Mouse (Mus musculus): ENCODE data around the gene Nxph3.

The Nxph3 gene

DNA sequence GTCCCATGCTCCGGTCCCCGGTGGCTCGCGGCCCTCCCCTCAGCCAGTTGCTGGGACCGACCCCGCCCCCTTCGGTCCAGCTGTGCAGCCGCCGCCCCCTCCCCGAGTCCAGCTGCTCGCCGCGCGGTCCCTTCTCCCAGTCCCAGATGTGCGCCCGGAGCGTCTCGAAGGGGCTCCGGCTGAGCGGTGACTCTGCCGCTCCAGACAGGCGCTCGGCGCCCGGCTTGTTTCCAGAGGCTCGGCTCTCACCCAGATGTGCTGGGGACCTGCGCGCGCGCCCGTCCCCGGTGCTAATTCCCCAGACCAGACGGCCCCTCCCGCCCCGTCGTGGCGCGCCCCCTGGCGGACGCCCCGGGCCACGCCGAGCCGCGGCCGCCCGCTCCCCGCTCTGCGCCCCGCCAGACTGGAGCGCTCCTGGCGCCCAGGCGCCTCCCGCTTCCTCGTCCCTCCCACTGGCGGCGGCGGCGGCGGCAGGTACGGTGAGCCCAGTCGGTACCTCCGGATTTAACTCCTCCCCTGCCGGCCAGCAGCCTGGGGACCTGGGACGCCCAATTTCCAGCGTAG, at the start of gene Nxph3:
Gene Nxph3 (minus strand): TSS at position 273 of the 564 bp plus-strand sequence.
- peak; percentile 87 for DNase-seq

GRCm38 (mm10) chr11:95563849-95564248, 49.5 kb upstream of the Nxph3 start:
- DNase-seq, result no peak

DNA sequence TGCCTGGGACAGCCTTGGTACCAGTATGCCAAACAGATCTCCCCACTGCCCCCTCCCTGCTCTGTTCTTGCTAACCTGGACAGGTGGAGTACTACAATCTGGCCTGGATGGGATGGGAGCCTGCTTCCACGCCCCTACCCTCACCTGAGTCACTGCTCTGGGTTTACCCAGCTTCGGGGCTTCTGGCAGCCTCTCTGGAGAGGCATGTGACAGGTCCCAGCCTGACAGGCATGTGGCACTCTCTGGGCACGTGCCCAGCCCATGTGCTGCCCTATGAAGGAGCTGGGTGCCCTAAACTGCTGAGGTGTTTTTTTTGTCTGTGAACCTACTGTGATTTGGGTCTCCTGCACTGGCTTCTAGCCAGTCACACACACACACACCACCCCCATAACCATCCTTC, 46.4 kb upstream of the Nxph3 start:
- no peak for DNase-seq

- no peak for DNase-seq
Measured at GRCm38 (mm10) chr11:95559761-95560160, 45.4 kb upstream of the Nxph3 start.

GRCm38 (mm10) chr11:95557719-95558118, 43.3 kb upstream of the Nxph3 start:
- no peak for DNase-seq

DNA sequence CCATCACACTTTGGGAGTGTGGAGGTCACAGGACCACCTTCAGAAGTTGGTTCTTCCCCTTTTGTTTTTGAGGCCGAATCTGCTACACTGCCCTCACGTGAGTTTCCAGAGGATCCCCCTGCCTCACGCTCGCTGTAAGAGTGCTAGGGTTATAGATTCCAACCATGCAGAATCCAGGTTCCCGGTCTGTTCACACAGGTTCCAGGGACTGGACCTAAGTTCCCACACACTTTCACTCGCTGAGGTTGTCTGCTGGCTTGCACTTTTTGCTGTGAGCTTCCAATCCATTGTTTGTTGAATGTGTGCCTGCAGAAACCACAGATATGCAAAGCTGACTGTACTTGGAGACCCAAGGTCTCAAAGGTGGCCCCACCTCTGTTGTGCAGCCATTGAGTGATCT, 42.7 kb upstream of the Nxph3 start:
- no peak for DNase-seq

GRCm38 (mm10) chr11:95555279-95555678, 40.9 kb upstream of the Nxph3 start:
- no peak for DNase-seq

DNA sequence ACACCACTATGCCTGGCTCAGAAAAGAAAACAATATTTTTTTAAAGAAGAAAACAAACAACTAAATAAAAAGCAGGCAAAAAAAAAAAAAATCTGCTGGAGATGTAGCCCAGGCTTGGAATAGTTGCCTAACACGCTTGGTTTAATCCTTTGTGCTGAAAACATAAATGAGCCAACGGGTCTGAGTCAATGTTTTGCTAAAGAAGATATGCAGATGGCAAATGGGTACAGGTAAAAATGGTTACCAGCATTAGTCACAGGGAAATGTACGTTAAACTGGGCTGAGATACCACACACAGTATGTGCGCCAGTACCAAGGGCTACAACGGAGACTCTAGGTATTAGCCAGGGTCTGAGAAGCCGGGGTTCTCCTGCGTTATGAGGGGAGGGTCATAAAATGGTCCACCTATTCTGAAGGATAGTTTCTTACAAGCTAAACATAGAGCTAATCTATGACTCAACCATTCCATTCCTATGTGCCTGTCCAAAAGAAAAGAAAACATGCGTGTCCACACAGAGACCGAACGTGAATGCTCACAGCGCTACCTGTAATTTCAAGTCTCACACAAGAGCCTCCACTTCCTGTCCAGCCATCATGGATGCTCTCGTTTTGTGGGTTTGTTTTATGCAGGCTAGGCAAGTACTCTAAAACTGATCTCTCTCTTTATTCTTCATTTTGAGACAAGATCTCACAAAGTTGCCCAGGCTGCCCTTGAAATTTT, 36.1 kb upstream of the Nxph3 start:
- no peak for DNase-seq

- DNase-seq, result no peak
Measured at GRCm38 (mm10) chr11:95546021-95546782, 31.8 kb upstream of the Nxph3 start.

DNA sequence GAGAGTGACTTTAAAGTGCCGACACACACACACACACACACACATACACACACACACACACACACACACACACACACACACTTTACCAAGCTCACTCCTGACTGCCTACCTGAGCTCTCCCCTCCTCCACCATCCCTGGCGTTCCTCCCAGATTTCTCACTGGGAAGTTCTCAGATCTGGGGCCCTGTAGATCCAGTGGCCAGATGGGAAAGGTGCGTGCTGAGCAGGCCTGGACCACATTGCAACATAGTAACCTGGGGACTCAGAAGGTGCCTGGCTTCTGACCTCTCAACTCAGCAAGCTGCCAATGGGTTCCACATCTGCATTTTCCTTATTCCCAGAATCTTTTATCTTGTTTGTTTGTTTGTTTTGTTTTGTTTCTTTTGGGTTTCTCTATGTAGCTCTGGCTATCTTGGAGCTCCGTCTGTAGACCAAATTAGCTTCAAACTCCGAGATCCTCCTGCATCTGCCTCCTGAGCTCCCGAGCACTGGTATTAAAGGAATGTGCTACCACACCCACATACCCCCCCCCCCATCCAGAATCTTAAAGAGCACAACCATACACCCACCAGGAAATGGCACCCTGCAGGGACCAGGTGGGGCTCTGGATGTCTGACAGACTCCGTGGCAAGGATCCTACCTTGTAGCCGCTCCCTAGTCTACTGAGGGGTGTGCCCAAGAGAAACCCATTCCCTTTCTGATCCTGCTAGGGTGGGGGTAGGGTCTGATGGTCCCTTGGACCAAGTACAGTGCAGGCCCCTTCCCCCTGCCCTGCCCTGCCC, 30.4 kb upstream of the Nxph3 start:
- DNase-seq, result no peak

DNA sequence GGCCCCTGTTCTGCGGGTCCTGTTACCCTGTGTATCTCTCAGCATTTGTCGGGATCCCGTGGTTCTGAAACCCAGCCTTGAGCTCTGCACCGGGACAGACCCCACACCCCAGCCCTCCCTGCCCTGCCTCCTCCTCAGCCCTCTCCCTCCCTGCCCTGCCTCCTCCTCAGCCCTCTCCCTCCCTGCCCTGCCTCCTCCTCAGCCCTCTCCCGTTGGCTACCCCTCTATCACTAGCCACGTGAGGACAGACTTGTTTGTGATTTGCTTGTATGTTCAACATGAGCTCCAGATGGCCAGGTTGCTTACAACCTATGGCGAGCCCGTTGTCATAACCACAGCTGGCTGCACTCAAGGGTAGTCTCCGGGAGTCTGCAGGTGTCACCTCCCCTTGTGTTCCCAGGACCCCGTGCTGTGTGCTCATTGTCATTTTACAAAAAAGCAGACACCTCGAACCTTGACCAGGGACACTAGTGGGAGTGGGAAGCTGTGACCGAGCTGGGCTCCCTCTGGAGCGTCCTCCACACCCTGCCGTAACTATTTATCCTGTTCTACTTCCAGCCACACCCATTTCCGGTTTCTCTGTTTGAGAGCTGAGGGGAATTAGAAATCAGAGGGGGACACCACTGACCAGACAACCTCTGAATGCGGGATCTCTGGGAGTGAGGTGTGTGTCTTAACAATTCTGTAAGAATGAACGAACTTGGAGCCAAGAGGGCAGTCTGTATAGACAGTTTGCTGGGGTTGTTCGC, 26.4 kb upstream of the Nxph3 start:
- no peak for DNase-seq

GRCm38 (mm10) chr11:95538378-95539104, 24.2 kb upstream of the Nxph3 start:
- no peak for DNase-seq

DNA sequence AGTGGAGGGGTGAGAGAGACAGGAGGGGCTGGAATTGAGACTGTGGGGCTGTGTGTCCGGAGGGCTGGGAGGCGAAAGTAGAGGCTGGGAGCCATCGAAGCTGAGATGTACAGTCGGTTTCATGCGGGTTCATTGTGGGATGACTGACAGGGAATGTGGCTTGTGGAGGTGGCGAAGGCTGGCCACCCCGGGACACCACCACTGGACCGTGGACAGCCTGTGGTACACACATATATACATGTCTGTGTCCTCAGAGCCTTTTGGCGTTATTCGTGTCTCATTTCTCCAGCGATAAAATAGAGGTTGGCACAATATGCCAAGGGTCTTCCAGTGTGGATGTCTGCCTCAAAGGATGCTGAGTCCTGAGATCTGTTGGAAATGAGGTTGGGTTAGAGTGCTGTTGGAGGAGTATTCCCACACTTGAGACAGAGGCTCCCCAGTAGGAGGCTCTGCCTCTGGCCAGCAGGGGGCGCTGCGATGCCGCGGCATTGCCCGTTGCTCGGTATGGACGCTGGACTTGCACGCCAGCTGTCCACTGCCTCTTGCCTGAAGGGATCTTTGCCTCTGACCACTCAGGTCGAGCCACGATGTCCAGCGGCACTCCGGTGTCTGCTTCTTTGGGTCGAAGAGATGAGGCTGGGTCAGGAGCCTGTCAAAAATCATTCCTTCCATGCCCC, 19.3 kb upstream of the Nxph3 start:
- peak; percentile 79 for DNase-seq

DNA sequence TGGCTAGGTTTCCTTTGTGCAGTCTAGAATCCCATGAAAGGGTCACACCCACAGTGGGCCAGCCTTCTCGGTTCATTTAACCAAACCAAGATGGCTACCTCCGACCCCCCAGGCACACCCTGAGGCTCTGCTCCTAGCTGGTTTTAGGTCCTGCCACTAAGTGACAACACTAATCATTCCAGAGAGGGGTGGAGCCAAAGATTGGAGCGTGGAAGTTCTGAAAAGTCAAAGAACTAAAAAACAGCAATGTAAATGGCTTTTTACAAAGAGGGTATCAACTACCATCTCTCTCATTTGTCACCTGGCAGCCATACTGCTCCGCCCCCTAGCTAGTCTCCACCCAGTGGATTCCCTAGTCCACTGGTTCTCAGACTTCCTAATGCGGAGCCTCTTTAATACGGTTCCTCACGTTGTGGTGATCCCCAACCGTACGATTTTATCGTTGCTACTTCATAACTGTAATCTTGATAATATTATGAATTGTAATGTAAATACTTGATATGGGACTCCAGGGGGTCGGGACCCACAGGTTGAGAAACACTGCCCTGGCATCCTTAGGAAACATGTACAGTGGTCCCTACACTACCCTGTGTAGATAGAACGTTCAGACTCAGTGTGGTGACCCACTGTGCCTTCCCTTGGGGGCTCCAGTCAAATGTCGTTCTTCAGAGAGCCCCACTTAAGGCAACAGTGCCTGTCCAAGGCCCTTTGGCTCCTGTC, 18.1 kb upstream of the Nxph3 start:
- DNase-seq, result no peak

DNA sequence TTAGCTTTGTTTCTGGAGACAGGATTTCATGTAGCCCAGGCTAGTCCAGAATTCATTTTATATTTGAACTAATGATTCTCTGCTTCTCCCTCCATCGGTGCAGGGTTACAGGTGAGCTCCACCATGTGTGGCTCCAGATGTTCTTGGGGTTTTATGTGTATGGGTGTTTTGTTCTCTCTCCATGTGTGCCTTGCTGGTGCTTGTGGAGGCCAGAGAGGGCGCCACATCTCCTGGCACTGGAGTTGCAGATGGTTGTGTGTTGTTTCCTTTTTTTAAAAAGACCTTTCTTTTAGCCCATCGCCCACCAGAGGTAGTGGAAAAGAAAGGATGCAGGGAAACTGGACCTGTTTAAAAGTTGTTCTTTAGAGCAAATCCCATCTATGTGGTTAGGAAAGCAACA, 13.9 kb upstream of the Nxph3 start:
- no peak for DNase-seq

DNA sequence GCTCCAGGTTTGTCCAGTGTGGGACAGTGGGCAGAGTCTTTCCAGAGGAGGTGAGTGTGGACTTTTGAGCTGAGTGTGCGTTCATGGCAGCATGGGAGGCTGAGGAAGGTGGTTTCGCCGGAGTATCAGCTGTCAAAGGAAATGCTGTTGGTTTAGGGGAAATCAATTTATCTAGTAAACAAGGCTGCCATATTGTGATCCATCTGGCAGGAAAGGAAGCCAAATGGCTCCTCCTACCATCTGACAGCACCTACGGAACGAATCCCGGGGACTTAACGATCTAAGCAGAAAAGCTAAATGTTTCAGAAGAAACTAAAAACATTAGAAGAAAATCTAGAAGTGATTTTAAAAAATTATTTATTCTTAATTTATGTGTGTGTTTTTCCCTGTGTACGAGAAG, 12.9 kb upstream of the Nxph3 start:
- DNase-seq, result no peak

DNA sequence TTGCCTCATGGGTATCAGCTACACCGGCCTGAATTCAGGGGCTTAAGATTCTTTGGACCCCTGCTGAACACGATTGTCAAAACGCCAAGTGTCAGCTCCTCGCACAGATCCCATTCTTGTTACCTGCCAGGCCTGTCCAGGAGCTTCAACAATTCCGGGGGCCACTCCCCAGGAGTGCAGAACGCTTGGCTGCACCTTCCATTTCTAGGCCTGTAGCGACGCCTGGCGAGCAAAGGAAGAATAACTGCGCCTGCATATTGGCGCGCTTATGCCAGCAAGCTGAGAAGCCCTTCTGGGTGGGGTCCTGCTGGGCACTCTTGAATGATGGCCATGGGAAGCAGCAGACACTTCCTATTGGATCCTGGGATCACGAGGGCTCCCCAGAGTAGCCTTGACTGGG, 7.2 kb upstream of the Nxph3 start:
- peak; percentile 90 for DNase-seq

- DNase-seq, result peak; percentile 93
Measured at GRCm38 (mm10) chr11:95520456-95521072, 6.2 kb upstream of the Nxph3 start.

GRCm38 (mm10) chr11:95519996-95520395, 5.6 kb upstream of the Nxph3 start:
- DNase-seq, result peak; percentile 40

GRCm38 (mm10) chr11:95519299-95519698, 4.9 kb upstream of the Nxph3 start:
- DNase-seq, result no peak
